Mouse (Mus musculus) embryonic facial prominence, embryonic 11.5 days (tissue): Measurements from ENCODE around the gene Gm27021. TPM values are rescaled to one million over a fixed set of nuclear protein-coding genes. Genes with fewer than 3 reads are reported as not detected.

ENCODE experiments used
- ATAC-seq: fragments of 200-750 bp; cut with Nextera tagmentation; replicated peaks from 2 replicates; pipeline ENCODE4 v1.8.0; 2017; ENCODE audit warnings: low read depth; ENCODE audit not compliant: insufficient number of reproducible peaks, low FRiP score, low TSS enrichment
- DNase-seq: peaks from one replicate; pipeline ENCODE4 v3.0.0-alpha.2; 2015; ENCODE audit warnings: low spot score
- H3K27ac ChIP-seq: fragments of 300-500 bp; sonication (generic); replicated peaks from 2 replicates; pipeline ENCODE4 v1.5.1; 2014; ENCODE audit warnings: mild to moderate bottlenecking, low read depth, low read length, control low read depth
- H3K27me3 ChIP-seq: fragments of 300-500 bp; sonication (generic); 2 replicates; pipeline ENCODE4 v1.6.1; 2014; ENCODE audit warnings: mild to moderate bottlenecking, low read length, moderate library complexity, mixed read lengths; ENCODE audit not compliant: control insufficient read depth, insufficient read depth
- H3K36me3 ChIP-seq: fragments of 300-500 bp; sonication (generic); replicated peaks from 2 replicates; pipeline ENCODE4 v1.6.1; 2014; ENCODE audit warnings: low read depth, mild to moderate bottlenecking, low read length, moderate library complexity, mixed read lengths; ENCODE audit not compliant: control insufficient read depth, insufficient read depth
- H3K4me1 ChIP-seq: fragments of 300-500 bp; sonication (generic); 2 replicates; pipeline ENCODE4 v1.6.1; 2014; ENCODE audit warnings: low read length, mixed read lengths; ENCODE audit not compliant: control insufficient read depth, insufficient read depth
- H3K4me2 ChIP-seq: fragments of 300-500 bp; sonication (generic); 2 replicates; pipeline ENCODE4 v1.6.1; 2014; ENCODE audit warnings: low read depth, mild to moderate bottlenecking, control low read depth, low read length, moderate library complexity
- H3K4me3 ChIP-seq: fragments of 300-500 bp; sonication (generic); 2 replicates; pipeline ENCODE4 v1.5.1; 2014; ENCODE audit warnings: low read depth, low read length, control low read depth
- H3K9ac ChIP-seq: fragments of 300-500 bp; sonication (generic); replicated peaks from 2 replicates; pipeline ENCODE4 v1.6.1; 2014; ENCODE audit warnings: mild to moderate bottlenecking, control low read depth, low read length
- H3K9me3 ChIP-seq: fragments of 300-500 bp; sonication (generic); replicated peaks from 2 replicates; pipeline ENCODE4 v1.6.1; 2016; ENCODE audit warnings: mild to moderate bottlenecking, low read length, inconsistent platforms, mixed read lengths; ENCODE audit not compliant: control insufficient read depth
- WGBS: fragments of 180-500 bp; shearing (Covaris S2); extraction: QIAGEN DNeasy Blood & Tissue Kit; methylation state at CpG from one replicate; pipeline ENCODE4 v1.1.7; 2014; 5-methylcytosine and 5-hydroxymethylcytosine counted together
- polyA plus RNA-seq: library from polyadenylated mRNA; unstranded; fragments of >200 nt; fragmentation: Nextera tagmentation; extraction: Ambion mirVana; gene quantifications from 2 replicates; pipeline ENCODE4 v1.2.1, GENCODE M21; 2014

The Gm27021 gene
- polyA plus RNA-seq, 1 experiment from 2014 or later = 3.0 TPM

DNA sequence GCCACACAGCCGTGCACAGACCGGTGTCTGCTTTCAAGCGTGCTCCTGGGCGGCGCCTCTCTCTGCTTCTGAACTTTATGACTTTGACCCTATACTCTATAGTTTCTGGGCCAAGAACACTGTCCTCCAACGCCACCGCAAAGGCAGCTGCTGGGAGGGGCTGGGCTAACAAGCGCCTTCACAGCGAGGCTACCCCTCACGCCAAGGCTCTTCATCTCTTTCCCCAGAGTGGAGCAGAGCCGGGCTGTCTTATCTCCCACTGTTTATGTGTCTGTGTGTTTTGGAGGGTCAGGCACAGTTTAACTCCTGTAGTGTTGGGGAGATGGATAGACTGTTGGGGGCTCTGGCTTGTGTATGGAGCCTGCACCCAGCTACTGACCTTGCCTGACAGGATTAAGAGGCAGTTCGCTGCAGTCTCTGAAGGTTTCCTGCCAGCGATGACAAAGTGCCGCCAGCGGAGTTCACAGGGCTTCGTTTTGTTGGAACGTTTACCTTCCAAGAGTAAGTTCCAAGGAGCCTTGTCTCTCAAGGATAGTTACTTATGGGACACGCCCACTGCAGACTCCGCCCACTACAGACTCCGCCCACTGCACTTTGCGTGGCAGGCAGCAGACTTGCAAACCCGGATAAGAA, 26.1 kb upstream of the Gm27021 start:
- Histone ChIP-seq H3K4me1 (no peaks in the 10 kb centered on the region; the same call in 1 of the 2 replicates), H3K4me2 (no peak overlapping the region), H3K27ac (no peak overlapping the region), H3K4me3 (no peak overlapping the region), H3K9me3 (no peaks in the 10 kb centered on the region), H3K27me3 (no peaks in the 10 kb centered on the region), H3K9ac (no peak overlapping the region), H3K36me3 (no peaks in the 10 kb centered on the region)
- ATAC-seq (no peak), DNase-seq (peak; percentile 31)
- 55% methylated on average over 22 of the region's 22 CpGs for WGBS

DNA sequence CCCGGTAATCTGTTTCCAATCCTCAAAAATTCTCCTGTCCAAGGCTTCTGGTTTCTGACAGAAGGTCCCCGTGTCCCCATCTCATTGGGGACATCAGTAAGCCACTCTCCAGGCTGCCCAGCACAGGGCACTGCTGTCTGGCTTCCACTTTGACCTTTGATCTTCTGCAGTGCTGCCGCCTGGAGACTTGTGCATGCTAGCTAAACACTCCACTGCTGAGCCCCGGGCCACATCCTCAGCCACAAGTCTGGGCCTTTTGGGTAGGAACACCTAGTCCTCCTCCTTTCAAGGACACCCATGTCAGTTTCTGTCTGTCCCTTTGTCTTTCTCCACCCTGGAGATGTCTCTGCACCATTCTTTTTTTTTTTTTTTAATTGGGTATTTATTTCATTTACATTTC, 25.1 kb upstream of the Gm27021 start:
- Histone ChIP-seq H3K9ac (no peak overlapping the region), H3K4me3 (no peak overlapping the region), H3K27ac (no peak overlapping the region), H3K36me3 (no peaks in the 10 kb centered on the region), H3K4me2 (no peak overlapping the region), H3K27me3 (no peaks in the 10 kb centered on the region), H3K9me3 (no peaks in the 10 kb centered on the region), H3K4me1 (no peaks in the 10 kb centered on the region; the same call in 1 of the 2 replicates)
- ATAC-seq = no peak
- DNase-seq = no peak
- 55% methylated on average over 4 of the region's 4 CpGs for WGBS

DNA sequence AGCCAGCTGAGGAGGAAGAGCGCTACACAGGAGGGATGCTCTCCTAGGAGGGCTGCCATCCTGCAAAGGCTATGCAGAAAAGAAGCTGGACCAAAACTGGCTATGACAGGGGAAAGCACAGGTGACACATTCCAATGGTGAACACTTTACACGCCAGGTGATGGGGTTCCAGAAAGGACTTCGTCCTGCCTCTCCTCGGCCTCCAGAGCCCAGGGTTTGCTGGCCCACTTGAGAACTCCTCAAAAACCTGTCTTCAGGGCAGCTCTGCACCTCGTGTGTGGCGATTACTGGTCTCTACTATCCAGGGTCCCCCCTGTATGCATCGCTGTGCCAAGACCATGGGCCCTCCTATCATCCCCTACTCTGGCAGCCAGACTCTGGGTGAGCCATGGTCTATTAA, 20.6 kb upstream of the Gm27021 start:
- Histone ChIP-seq H3K4me2 (no peak overlapping the region), H3K36me3 (no peaks in the 10 kb centered on the region), H3K9me3 (no peaks in the 10 kb centered on the region), H3K4me3 (no peak overlapping the region), H3K4me1 (peaks cover 2% of the 10 kb centered on the region; the same call in 1 of the 2 replicates), H3K27me3 (no peaks in the 10 kb centered on the region), H3K27ac (no peak overlapping the region), H3K9ac (no peak overlapping the region)
- WGBS = 89% methylated on average over 7 of the region's 7 CpGs
- ATAC-seq = no peak
- no peak for DNase-seq

DNA sequence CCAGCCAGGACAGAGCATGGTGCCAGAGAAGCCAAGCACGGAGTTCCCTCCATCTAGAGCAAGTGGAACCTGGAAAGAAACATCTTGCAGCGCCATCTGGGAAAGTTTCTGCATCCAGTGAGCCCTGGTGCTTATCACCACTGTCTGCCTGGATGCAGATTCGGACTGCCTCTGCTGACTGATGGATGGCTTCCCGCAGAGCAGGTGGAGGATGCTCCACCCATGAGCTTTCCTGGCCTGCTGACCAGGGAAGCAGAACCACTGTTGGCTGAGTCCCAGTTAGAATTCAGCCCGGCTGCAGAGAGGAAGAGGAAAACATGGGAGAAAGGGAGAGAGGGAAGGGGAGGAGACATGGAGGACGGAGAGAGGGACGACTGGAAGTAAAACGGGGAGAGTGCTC, 19.9 kb upstream of the Gm27021 start:
- Histone ChIP-seq H3K9me3 (no peaks in the 10 kb centered on the region), H3K27me3 (no peaks in the 10 kb centered on the region), H3K4me1 (peaks cover 2% of the 10 kb centered on the region; the same call in 1 of the 2 replicates), H3K4me3 (no peak overlapping the region), H3K9ac (no peak overlapping the region), H3K27ac (no peak overlapping the region), H3K4me2 (no peak overlapping the region), H3K36me3 (no peaks in the 10 kb centered on the region)
- DNase-seq (no peak), ATAC-seq (no peak)
- WGBS = 78% methylated on average over 8 of the region's 8 CpGs

DNA sequence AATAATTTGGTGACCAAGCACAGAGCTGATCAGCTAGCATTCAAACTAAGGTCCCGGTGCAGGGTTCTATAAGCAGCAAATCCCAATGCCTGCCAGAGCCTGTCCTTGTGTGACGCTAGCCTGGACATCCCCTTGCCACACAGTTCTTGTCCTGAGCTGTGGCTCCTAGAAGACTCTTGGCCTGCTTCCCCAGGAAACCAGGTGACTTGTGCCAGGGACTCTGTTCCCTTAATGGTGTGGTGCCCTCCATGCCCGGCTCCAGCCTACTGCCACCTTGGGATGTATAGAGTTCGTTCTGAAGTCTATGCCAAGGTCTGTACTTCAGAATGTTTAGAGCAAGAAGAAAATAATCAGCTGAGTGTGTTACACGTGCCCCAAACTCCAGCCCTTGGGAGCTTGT, 18.7 kb upstream of the Gm27021 start:
- Histone ChIP-seq H3K4me3 (no peak overlapping the region), H3K27ac (no peak overlapping the region), H3K36me3 (no peaks in the 10 kb centered on the region), H3K4me1 (peaks cover 2% of the 10 kb centered on the region; the same call in 1 of the 2 replicates), H3K4me2 (no peak overlapping the region), H3K9ac (no peak overlapping the region), H3K9me3 (no peaks in the 10 kb centered on the region), H3K27me3 (no peaks in the 10 kb centered on the region)
- 83% methylated on average over 5 of the region's 5 CpGs for WGBS
- no peak for DNase-seq
- no peak for ATAC-seq

DNA sequence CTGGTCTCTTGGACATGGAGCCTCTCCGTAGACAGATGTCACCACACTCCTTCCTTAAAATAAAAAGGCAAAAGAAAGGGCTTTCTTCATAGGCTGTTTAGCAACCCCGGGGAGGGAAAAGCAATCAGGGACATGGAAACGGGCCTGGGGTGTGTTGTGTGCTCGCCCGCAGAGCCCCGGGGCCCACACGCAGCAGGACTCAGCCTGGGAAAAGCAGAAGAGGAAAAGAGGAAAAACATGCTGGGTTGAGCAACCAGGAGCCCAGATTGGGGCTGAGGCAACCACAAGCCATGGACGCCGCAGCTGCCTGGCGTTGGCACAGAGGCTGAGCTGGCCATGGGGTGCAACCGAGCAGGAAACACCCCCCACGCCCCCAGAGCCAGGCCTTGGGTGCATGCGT, 18.2 kb upstream of the Gm27021 start:
- ATAC-seq = no peak

DNA sequence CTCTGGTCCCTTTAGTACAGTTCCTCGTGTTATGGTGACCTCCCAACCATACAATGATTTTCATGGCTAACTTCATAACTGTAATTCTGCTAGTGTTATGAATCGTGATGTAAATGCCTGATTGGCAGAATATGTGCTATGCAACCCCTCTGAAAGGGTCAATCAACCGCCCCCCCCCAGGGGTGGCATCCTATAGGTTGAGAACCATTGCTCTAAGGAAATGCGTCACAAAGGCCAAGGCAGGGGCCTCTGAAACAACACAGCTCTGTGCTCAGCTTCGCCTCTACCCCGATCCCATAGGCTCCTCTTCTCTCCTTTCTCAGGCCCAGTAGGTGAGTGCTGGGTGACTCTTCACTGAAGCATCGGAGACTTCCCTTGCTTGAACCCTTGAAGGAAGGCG, 17.7 kb upstream of the Gm27021 start:
- peaks cover 2% of the 10 kb centered on the region; the same call in 1 of the 2 replicates for H3K4me1 ChIP-seq
- no peak overlapping the region for H3K9ac ChIP-seq
- H3K36me3 ChIP-seq = no peaks in the 10 kb centered on the region
- no peak overlapping the region for H3K4me3 ChIP-seq
- H3K27ac ChIP-seq = no peak overlapping the region
- ATAC-seq = no peak
- 79% methylated on average over 8 of the region's 8 CpGs for WGBS
- H3K27me3 ChIP-seq = no peaks in the 10 kb centered on the region
- H3K4me2 ChIP-seq = no peak overlapping the region
- no peak for DNase-seq
- H3K9me3 ChIP-seq = no peaks in the 10 kb centered on the region

More for the DNA sequence above, 18.2 kb upstream of the Gm27021 start:
- no peaks in the 10 kb centered on the region for H3K27me3 ChIP-seq
- DNase-seq = no peak
- H3K9ac ChIP-seq = no peak overlapping the region
- peaks cover 2% of the 10 kb centered on the region; the same call in 1 of the 2 replicates for H3K4me1 ChIP-seq
- H3K36me3 ChIP-seq = no peaks in the 10 kb centered on the region
- WGBS = 81% methylated on average over 13 of the region's 13 CpGs
- no peaks in the 10 kb centered on the region for H3K9me3 ChIP-seq
- no peak overlapping the region for H3K4me2 ChIP-seq
- no peak overlapping the region for H3K27ac ChIP-seq
- H3K4me3 ChIP-seq = no peak overlapping the region

DNA sequence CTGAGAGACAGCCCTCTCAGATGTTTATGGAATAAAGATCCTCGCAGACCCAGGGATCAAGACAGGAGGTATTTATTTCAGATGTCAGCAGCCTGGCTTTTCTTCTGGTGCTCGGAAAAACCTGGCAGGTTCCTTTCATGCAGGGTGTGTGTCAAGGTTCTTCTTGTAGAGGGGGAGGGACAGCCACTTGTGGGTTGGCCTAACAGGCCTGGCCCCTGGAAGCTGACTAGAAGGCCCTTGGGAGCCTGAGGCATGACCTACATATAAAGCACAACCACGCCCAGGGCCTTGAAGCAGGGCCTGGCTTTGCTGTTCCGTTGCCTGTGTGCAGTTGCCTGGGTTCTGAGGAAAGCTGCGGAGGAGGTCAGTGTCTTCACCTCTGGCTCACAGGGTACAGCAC, 17.2 kb upstream of the Gm27021 start:
- H3K4me2 ChIP-seq = no peak overlapping the region
- H3K9me3 ChIP-seq = no peaks in the 10 kb centered on the region
- H3K4me1 ChIP-seq = peaks cover 2% of the 10 kb centered on the region; the same call in 1 of the 2 replicates
- H3K9ac ChIP-seq = no peak overlapping the region
- H3K27ac ChIP-seq = no peak overlapping the region
- WGBS = 54% methylated on average over 5 of the region's 5 CpGs
- no peak overlapping the region for H3K4me3 ChIP-seq
- DNase-seq = no peak
- H3K36me3 ChIP-seq = no peaks in the 10 kb centered on the region
- H3K27me3 ChIP-seq = no peaks in the 10 kb centered on the region
- ATAC-seq = no peak
